Mouse (Mus musculus): ENCODE data around the gene Gm20931.
"Not testable (repeated sequence)": the region's sequence is repeated elsewhere in the genome, so short reads cannot be mapped to it uniquely, and the experiment has no call there.

The Gm20931 gene

DNA sequence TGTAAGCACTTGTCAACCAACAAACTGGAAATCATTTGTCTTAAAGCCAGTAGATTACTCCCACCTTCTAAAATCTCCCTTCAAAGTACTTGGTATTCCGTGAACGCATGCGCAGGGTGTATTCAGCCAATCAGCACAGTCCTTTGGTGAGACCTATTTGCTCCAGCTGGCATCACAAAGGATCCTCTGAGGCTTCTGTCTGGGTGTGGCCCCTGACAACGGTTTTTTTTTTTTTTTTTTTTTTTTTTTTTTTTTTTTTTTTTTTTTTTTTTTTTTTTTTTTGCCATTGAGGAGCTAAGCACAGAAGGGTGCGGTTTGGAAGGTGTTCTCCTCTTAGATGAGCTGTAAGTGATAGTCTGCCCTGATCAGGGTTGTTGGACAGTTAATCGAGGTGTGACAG lies at the start of gene Gm20931:
Gene Gm20931 (plus strand): TSS at position 301 of the 400 bp plus-strand sequence.
- not testable (repeated sequence) for DNase-seq (ENCODE audit: low spot score in 2 of 2)

All from frontal cortex, postnatal 36 days (tissue).